Mouse (Mus musculus) olfactory bulb, adult 2 months (tissue): ENCODE results near the gene Grk5.

Experiments used
- CTCF ChIP-seq: fragments of 200-500 bp; IDR thresholded peaks from 2 replicates; pipeline ENCODE4 v1.5.1; 2012; ENCODE audit warnings: low read depth, mild to moderate bottlenecking, low read length, moderate library complexity; ENCODE audit not compliant: insufficient read depth
- POLR2A ChIP-seq: fragments of 200-500 bp; IDR thresholded peaks from 2 replicates; pipeline ENCODE4 v1.6.1; 2012; ENCODE audit warnings: mild to moderate bottlenecking, low read depth, low read length, moderate library complexity; ENCODE audit not compliant: insufficient read depth

GRCm38 (mm10) chr19:60994845-60995244, 105.3 kb downstream of the Grk5 start:
- TF ChIP-seq CTCF (no peak), POLR2A (no peak)
